Mouse (Mus musculus) forebrain, embryonic 10.5 days (tissue): ENCODE measurements around the gene 1500011B03Rik. TPM values are rescaled to one million over a fixed set of nuclear protein-coding genes. Genes with fewer than 3 reads are reported as not detected.
A peak's percentile ranks its signal among the peaks of the same experiment; 100 is the strongest.

ENCODE experiments used
- DNase-seq: peaks from one replicate; pipeline ENCODE4 v3.0.0-alpha.2; 2017; ENCODE audit warnings: low spot score; ENCODE audit errors: extremely low spot score
- H3K27ac ChIP-seq: fragments of 300-500 bp; sonication (generic); 2 replicates; pipeline ENCODE4 v1.5.1; 2016; ENCODE audit warnings: mild to moderate bottlenecking
- H3K27me3 ChIP-seq: fragments of 300-500 bp; sonication (generic); 2 replicates; pipeline ENCODE4 v1.6.1; 2016; ENCODE audit warnings: mild to moderate bottlenecking; ENCODE audit not compliant: poor library complexity, severe bottlenecking
- H3K36me3 ChIP-seq: fragments of 300-500 bp; sonication (generic); replicated peaks from 2 replicates; pipeline ENCODE4 v1.6.1; 2016; ENCODE audit warnings: mild to moderate bottlenecking, moderate library complexity
- H3K4me1 ChIP-seq: fragments of 300-500 bp; sonication (generic); 2 replicates; pipeline ENCODE4 v1.6.1; 2016
- H3K4me3 ChIP-seq: fragments of 300-500 bp; sonication (generic); 2 replicates; pipeline ENCODE4 v1.5.1; 2016; ENCODE audit warnings: mild to moderate bottlenecking, moderate library complexity
- H3K9me3 ChIP-seq: fragments of 300-500 bp; sonication (generic); 2 replicates; pipeline ENCODE4 v1.6.1; 2016; ENCODE audit warnings: mild to moderate bottlenecking, moderate library complexity
- WGBS: fragments of 180-500 bp; shearing (Covaris S2); methylation state at CpG from one replicate; pipeline ENCODE4 v1.1.7; 2016; 5-methylcytosine and 5-hydroxymethylcytosine counted together
- polyA plus RNA-seq: library from polyadenylated mRNA; unstranded; fragments of >200 nt; fragmentation: Nextera tagmentation; extraction: Ambion mirVana; gene quantifications from 2 replicates; pipeline ENCODE4 v1.2.1, GENCODE M21; 2016

Gene 1500011B03Rik
- polyA plus RNA-seq, 1 experiment from 2014 or later: 119 TPM

DNA sequence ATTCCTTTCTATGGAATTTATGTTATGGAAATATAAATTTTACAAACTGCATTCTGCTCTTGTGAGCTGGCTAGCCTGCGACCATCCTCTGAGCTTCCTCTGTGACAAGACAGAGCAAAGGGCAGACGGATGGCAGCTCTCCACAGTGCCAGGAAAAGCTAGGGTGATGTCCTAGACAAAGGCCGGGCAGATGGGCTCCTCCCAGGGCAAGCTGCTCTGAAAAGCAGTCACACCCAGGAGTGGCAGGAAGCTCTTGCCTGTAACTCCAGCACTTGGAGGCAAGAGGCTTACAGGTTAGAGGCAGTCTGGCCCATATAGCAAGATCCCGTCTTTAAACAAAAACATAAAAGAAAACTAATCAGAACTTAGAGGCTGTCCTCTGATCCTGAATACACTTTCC is 28.7 kb downstream of the 1500011B03Rik start:
- Histone ChIP-seq H3K9me3 (no peaks in the 10 kb centered on the region), H3K4me1 (peaks cover 30% of the 10 kb centered on the region), H3K27me3 (peaks cover 8% of the 10 kb centered on the region), H3K27ac (no peak overlapping the region), H3K36me3 (peaks cover 69% of the 10 kb centered on the region), H3K4me3 (no peak overlapping the region)
- WGBS: 82% methylated on average over 4 of the region's 4 CpGs
- DNase-seq: no peak

DNA sequence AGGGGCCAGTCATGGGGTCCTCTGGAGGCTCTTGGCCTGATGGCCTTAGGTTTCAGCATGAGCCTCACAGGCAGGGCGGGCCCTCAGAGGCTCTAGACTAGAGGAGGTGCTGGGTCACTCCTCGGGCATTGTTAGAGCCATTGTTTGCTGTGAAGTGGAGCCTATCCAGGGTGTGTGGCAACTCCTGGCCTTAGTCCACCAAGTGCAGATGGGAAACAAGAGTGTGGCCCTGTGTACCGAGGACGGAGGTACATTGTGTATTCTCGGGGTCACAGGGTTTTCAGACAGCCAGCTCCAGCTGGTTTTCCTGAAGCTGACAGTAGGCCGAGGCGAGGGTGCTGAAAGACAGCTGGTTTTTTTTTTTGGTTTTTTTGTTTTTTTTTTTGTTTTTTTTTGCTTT is 30.0 kb downstream of the 1500011B03Rik start:
- H3K36me3 ChIP-seq: peaks cover 67% of the 10 kb centered on the region
- no peak overlapping the region for H3K4me3 ChIP-seq
- H3K27me3 ChIP-seq: peaks cover 8% of the 10 kb centered on the region
- whole genome bisulfite sequencing: 86% methylated on average over 7 of the region's 7 CpGs
- peaks cover 30% of the 10 kb centered on the region for H3K4me1 ChIP-seq
- no peak for DNase-seq
- no peaks in the 10 kb centered on the region for H3K9me3 ChIP-seq
- no peak overlapping the region for H3K27ac ChIP-seq

GRCm38 (mm10) chr5:114785196-114785595 is 38.1 kb downstream of the 1500011B03Rik start:
- DNase-seq: no peak
- Histone ChIP-seq H3K36me3 (peaks cover 36% of the 10 kb centered on the region), H3K27me3 (no peaks in the 10 kb centered on the region), H3K27ac (peak overlapping the region; percentile 53; the same call in 1 of the 2 replicates), H3K4me3 (no peak overlapping the region), H3K4me1 (peaks cover 20% of the 10 kb centered on the region), H3K9me3 (no peaks in the 10 kb centered on the region)
- 88% methylated on average over 5 of the region's 5 CpGs for WGBS

GRCm38 (mm10) chr5:114784622-114785165 is 38.6 kb downstream of the 1500011B03Rik start:
- no peak for DNase-seq
- H3K9me3 ChIP-seq: no peaks in the 10 kb centered on the region
- no peaks in the 10 kb centered on the region for H3K27me3 ChIP-seq
- peaks cover 25% of the 10 kb centered on the region for H3K4me1 ChIP-seq
- H3K27ac ChIP-seq: peak overlapping the region; percentile 53; the same call in 1 of the 2 replicates
- H3K36me3 ChIP-seq: peaks cover 36% of the 10 kb centered on the region
- no peak overlapping the region for H3K4me3 ChIP-seq
- 83% methylated on average over 16 of the region's 16 CpGs for WGBS

GRCm38 (mm10) chr5:114783405-114784163 is 39.7 kb downstream of the 1500011B03Rik start:
- Histone ChIP-seq H3K4me3 (no peak overlapping the region), H3K27ac (no peak overlapping the region), H3K4me1 (peaks cover 25% of the 10 kb centered on the region), H3K9me3 (no peaks in the 10 kb centered on the region), H3K36me3 (peaks cover 25% of the 10 kb centered on the region), H3K27me3 (no peaks in the 10 kb centered on the region)
- 89% methylated on average over 12 of the region's 12 CpGs for WGBS
- DNase-seq: no peak

- no peaks in the 10 kb centered on the region for H3K27me3 ChIP-seq
- no peaks in the 10 kb centered on the region for H3K9me3 ChIP-seq
- DNase-seq: no peak
- H3K27ac ChIP-seq: no peak overlapping the region
- peaks cover 25% of the 10 kb centered on the region for H3K4me1 ChIP-seq
- 91% methylated on average over 9 of the region's 9 CpGs for WGBS
- H3K4me3 ChIP-seq: no peak overlapping the region
- peaks cover 21% of the 10 kb centered on the region for H3K36me3 ChIP-seq
These were observed 40.3 kb downstream of the 1500011B03Rik start for GRCm38 (mm10) chr5:114782991-114783390.

- no peak for DNase-seq
- WGBS: 88% methylated on average over 7 of the region's 7 CpGs
- Histone ChIP-seq H3K27me3 (no peaks in the 10 kb centered on the region), H3K4me1 (peaks cover 34% of the 10 kb centered on the region), H3K36me3 (peaks cover 2% of the 10 kb centered on the region), H3K4me3 (no peak overlapping the region), H3K27ac (0 out of 2 replicates have a peak overlapping the region, but pooled peaks have one; percentile 6), H3K9me3 (no peaks in the 10 kb centered on the region)
These were observed 42.4 kb downstream of the 1500011B03Rik start for GRCm38 (mm10) chr5:114780912-114781311.

- H3K27ac ChIP-seq: peak overlapping the region; percentile 6; the same call in 1 of the 2 replicates
- H3K4me3 ChIP-seq: no peak overlapping the region
- H3K4me1 ChIP-seq: peaks cover 36% of the 10 kb centered on the region
- H3K9me3 ChIP-seq: no peaks in the 10 kb centered on the region
- DNase-seq: no peak
- H3K36me3 ChIP-seq: no peaks in the 10 kb centered on the region; the same call in 1 of the 2 replicates
- WGBS: 88% methylated on average over 7 of the region's 7 CpGs
- H3K27me3 ChIP-seq: no peaks in the 10 kb centered on the region
These were observed 43.2 kb downstream of the 1500011B03Rik start for GRCm38 (mm10) chr5:114779956-114780489.

DNA sequence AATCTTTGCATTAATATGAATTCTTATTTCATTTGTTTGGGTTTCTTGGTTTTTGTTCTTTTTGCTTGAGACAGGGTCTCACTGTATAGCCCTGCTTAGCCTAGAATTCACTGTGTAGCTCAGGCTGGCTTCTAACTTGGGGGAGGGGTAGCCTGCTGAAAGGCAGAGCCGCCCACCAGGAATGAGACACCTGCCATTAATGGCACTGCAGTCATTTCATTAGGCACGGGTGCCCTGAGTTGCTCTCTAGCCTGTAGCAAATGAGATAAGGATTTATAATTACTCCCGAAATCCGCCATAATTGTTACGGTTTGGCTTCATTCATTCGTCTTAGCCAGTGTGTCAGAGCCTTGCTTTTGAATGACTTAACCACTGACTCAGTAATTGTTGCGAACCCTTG is 47.1 kb downstream of the 1500011B03Rik start:
- DNase-seq: no peak
- H3K36me3 ChIP-seq: no peaks in the 10 kb centered on the region
- 69% methylated on average over 7 of the region's 7 CpGs for WGBS
- H3K27me3 ChIP-seq: no peaks in the 10 kb centered on the region
- H3K4me3 ChIP-seq: peak overlapping the region; percentile 99
- no peaks in the 10 kb centered on the region for H3K9me3 ChIP-seq
- no peak overlapping the region for H3K27ac ChIP-seq
- peaks cover 60% of the 10 kb centered on the region for H3K4me1 ChIP-seq

GRCm38 (mm10) chr5:114775056-114775979 is 48.0 kb downstream of the 1500011B03Rik start, which contains the start of gene Git2:
TSS of gene Git2 (minus strand) at chr5:114775517.
- no peaks in the 10 kb centered on the region for H3K36me3 ChIP-seq
- H3K27me3 ChIP-seq: no peaks in the 10 kb centered on the region
- H3K27ac ChIP-seq: peak within 1 kb of the TSS; percentile 99
- peak; percentile 48 for DNase-seq
- no peaks in the 10 kb centered on the region for H3K9me3 ChIP-seq
- H3K4me3 ChIP-seq: peak within 1 kb of the TSS; percentile 99
- under 1% methylated on average over 63 of the region's 63 CpGs for WGBS
- H3K4me1 ChIP-seq: peaks cover 56% of the 10 kb centered on the region

- Histone ChIP-seq H3K4me3 (peak within 1 kb of the TSS; percentile 99), H3K27me3 (no peaks in the 10 kb centered on the region), H3K4me1 (peaks cover 49% of the 10 kb centered on the region), H3K9me3 (no peaks in the 10 kb centered on the region), H3K27ac (peak within 1 kb of the TSS; percentile 99), H3K36me3 (no peaks in the 10 kb centered on the region)
- DNase-seq: peak; percentile 92
- under 1% methylated on average over 67 of the region's 73 CpGs for WGBS
These were observed 48.7 kb downstream of the 1500011B03Rik start, which contains the start of gene Ankrd13a for GRCm38 (mm10) chr5:114774403-114775051. TSS of gene Ankrd13a (plus strand) at chr5:114774677.

DNA sequence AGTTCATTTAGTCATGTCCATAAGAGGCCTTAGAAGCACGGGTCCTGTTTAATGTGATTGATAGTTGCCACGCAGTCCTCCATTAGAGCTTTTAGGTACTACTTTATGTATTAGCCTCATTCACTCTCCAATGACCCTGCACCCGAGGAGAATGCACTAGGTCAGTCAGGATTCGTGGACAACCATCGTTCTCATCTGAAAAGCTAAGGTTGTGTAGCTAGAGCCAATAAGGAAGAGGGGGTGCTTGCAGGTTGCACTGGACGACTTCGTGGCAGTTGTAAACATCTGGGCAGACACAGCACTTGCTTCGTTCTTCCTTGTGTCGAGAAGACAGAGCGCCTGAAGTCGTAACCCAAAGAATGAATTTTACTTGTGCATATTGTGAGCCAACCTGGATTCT is 49.5 kb downstream of the 1500011B03Rik start:
- 4% methylated on average over 11 of the region's 11 CpGs for WGBS
- Histone ChIP-seq H3K36me3 (peaks cover 1% of the 10 kb centered on the region; the same call in 1 of the 2 replicates), H3K27ac (peak overlapping the region; percentile 99), H3K9me3 (no peaks in the 10 kb centered on the region), H3K27me3 (no peaks in the 10 kb centered on the region), H3K4me1 (peaks cover 49% of the 10 kb centered on the region), H3K4me3 (peak overlapping the region; percentile 99)
- DNase-seq: peak; percentile 36
